Mouse (Mus musculus): ENCODE results near the gene Ccdc142. TPM values are rescaled to one million over a fixed set of nuclear protein-coding genes. Genes with fewer than 3 reads are reported as not detected.

Gene Ccdc142
- polyA plus RNA-seq, 1 experiment from 2014 or later = 2.4 TPM

- no peak for ATAC-seq (ENCODE audit: low FRiP score, low TSS enrichment)
- H3K9me3 ChIP-seq (ENCODE audit: control insufficient read depth, low read length) = no peaks in the 10 kb centered on the region
- 0 out of 2 replicates have a peak overlapping the region, but pooled peaks have one; percentile 18 for H3K9ac ChIP-seq (ENCODE audit: low read depth, low read length)
- WGBS = 5% methylated on average over 8 of the region's 8 CpGs
- no peak overlapping the region for H3K27ac ChIP-seq (ENCODE audit: low read depth, low read length)
- peak overlapping the region; percentile 43; the same call in 1 of the 2 replicates for H3K4me2 ChIP-seq (replicated peaks; ENCODE audit: low read depth, low read length)
- peaks cover 14% of the 10 kb centered on the region for H3K4me1 ChIP-seq (ENCODE audit: control insufficient read depth, insufficient read depth, low read length)
- H3K36me3 ChIP-seq (ENCODE audit: control insufficient read depth, insufficient read depth, low read length) = no peaks in the 10 kb centered on the region
- H3K27me3 ChIP-seq (ENCODE audit: control insufficient read depth, insufficient read depth, low read length) = peaks cover 95% of the 10 kb centered on the region
- peak overlapping the region; percentile 33; the same call in 1 of the 2 replicates for H3K4me3 ChIP-seq (ENCODE audit: low read length)
These were observed 33.2 kb upstream of the Ccdc142 start for GRCm38 (mm10) chr6:83068221-83068620.

- H3K9ac ChIP-seq (ENCODE audit: low read depth, low read length) = peak overlapping the region; percentile 18; the same call in 1 of the 2 replicates
- WGBS = under 1% methylated on average over 78 of the region's 81 CpGs
- H3K4me2 ChIP-seq (replicated peaks; ENCODE audit: low read depth, low read length) = peak overlapping the region; percentile 43
- peaks cover 14% of the 10 kb centered on the region for H3K4me1 ChIP-seq (ENCODE audit: control insufficient read depth, insufficient read depth, low read length)
- H3K36me3 ChIP-seq (ENCODE audit: control insufficient read depth, insufficient read depth, low read length) = no peaks in the 10 kb centered on the region
- no peak overlapping the region for H3K27ac ChIP-seq (ENCODE audit: low read depth, low read length)
- H3K27me3 ChIP-seq (ENCODE audit: control insufficient read depth, insufficient read depth, low read length) = peaks cover 93% of the 10 kb centered on the region
- H3K9me3 ChIP-seq (ENCODE audit: control insufficient read depth, low read length) = no peaks in the 10 kb centered on the region
- peak overlapping the region; percentile 33 for H3K4me3 ChIP-seq (ENCODE audit: low read length)
- no peak for ATAC-seq (ENCODE audit: low FRiP score, low TSS enrichment)
These were observed 32.5 kb upstream of the Ccdc142 start for GRCm38 (mm10) chr6:83068706-83069487.

- under 1% methylated on average over 67 of the region's 69 CpGs for WGBS
- Histone ChIP-seq H3K9me3 (ENCODE audit: control insufficient read depth, low read length) (no peaks in the 10 kb centered on the region), H3K36me3 (ENCODE audit: control insufficient read depth, insufficient read depth, low read length) (no peaks in the 10 kb centered on the region), H3K4me1 (ENCODE audit: control insufficient read depth, insufficient read depth, low read length) (peaks cover 14% of the 10 kb centered on the region), H3K27ac (ENCODE audit: low read depth, low read length) (no peak overlapping the region), H3K4me2 (replicated peaks; ENCODE audit: low read depth, low read length) (peak overlapping the region; percentile 24), H3K27me3 (ENCODE audit: control insufficient read depth, insufficient read depth, low read length) (peaks cover 94% of the 10 kb centered on the region), H3K9ac (ENCODE audit: low read depth, low read length) (0 out of 2 replicates have a peak overlapping the region, but pooled peaks have one; percentile 8), H3K4me3 (ENCODE audit: low read length) (peak overlapping the region; percentile 33)
- peak; percentile 8; the same call in 1 of the 2 replicates for ATAC-seq (ENCODE audit: low FRiP score, low TSS enrichment)
These were observed 31.7 kb upstream of the Ccdc142 start for GRCm38 (mm10) chr6:83069488-83070246.

DNA sequence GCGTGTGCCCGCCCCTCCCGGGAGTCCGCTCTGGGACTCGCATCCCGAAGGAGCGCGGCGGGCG is 31.3 kb upstream of the Ccdc142 start, which contains the start of gene Tlx2:
Gene Tlx2, minus strand, starts transcription at position 47 of the 64 bp plus-strand sequence.
- Histone ChIP-seq H3K4me3 (ENCODE audit: low read length) (peak within 1 kb of the TSS; percentile 33), H3K4me1 (ENCODE audit: control insufficient read depth, insufficient read depth, low read length) (peaks cover 14% of the 10 kb centered on the region), H3K9ac (ENCODE audit: low read depth, low read length) (0 out of 2 replicates have a peak within 1 kb of the TSS, but pooled peaks have one; percentile 18), H3K36me3 (ENCODE audit: control insufficient read depth, insufficient read depth, low read length) (no peaks in the 10 kb centered on the region), H3K27ac (ENCODE audit: low read depth, low read length) (no peak within 1 kb of the TSS), H3K4me2 (replicated peaks; ENCODE audit: low read depth, low read length) (peak within 1 kb of the TSS; percentile 43), H3K9me3 (ENCODE audit: control insufficient read depth, low read length) (no peaks in the 10 kb centered on the region), H3K27me3 (ENCODE audit: control insufficient read depth, insufficient read depth, low read length) (peaks cover 93% of the 10 kb centered on the region)
- ATAC-seq (ENCODE audit: low FRiP score, low TSS enrichment) = no peak
- WGBS = 1% methylated on average over 10 of the region's 10 CpGs

DNA sequence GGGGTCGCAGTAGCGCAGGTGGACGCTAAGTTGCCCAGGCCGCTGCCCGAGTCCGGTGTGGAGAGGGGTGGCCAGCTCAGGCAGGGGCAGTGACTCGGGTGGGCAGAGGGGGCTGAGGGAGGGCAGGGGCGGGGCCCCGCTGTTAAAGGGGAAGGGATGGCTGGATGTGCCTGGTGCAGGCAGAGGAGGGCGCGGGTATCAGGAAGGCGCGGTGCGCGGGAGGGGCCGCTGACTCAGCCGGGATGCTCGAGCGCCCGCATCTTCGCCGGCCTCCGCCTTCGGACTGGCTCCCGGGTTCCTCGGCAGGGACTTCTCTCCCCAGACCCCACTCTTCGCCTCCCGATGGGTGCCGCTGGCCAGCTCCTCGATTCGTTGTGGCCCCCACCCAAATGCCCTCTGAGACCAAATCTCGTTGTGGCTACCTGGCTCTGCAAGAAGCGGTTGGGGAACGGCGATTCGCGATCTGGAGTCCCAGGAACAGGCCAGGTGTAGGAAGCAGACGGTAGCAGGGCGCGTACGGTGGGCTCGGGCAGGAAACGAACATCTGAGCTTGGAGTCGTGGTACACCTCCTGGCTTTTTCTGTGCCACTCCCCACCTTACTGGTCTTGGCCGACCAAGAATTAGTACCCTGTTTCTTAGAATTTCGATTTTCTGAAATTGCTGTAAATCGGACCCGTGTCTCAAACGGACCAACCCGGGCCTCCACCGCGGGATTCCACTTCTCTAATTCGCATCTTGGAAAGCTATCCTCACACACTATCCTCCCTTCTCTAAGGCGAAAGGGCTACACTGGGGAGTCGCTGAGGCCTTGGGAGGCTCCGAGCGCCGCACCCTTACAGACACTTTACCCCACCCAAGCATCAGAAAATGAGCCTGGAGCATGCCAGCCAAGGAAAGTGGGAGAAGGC is 30.8 kb upstream of the Ccdc142 start:
- no peaks in the 10 kb centered on the region for H3K9me3 ChIP-seq (ENCODE audit: control insufficient read depth, low read length)
- H3K9ac ChIP-seq (ENCODE audit: low read depth, low read length) = 0 out of 2 replicates have a peak overlapping the region, but pooled peaks have one; percentile 8
- H3K4me1 ChIP-seq (ENCODE audit: control insufficient read depth, insufficient read depth, low read length) = peaks cover 14% of the 10 kb centered on the region
- peak overlapping the region; percentile 24 for H3K4me2 ChIP-seq (replicated peaks; ENCODE audit: low read depth, low read length)
- H3K27ac ChIP-seq (ENCODE audit: low read depth, low read length) = no peak overlapping the region
- H3K4me3 ChIP-seq (ENCODE audit: low read length) = peak overlapping the region; percentile 33
- H3K36me3 ChIP-seq (ENCODE audit: control insufficient read depth, insufficient read depth, low read length) = no peaks in the 10 kb centered on the region
- peak; percentile 36; the same call in 1 of the 2 replicates for ATAC-seq (ENCODE audit: low FRiP score, low TSS enrichment)
- WGBS = under 1% methylated on average over 55 of the region's 58 CpGs
- peaks cover 89% of the 10 kb centered on the region for H3K27me3 ChIP-seq (ENCODE audit: control insufficient read depth, insufficient read depth, low read length)

DNA sequence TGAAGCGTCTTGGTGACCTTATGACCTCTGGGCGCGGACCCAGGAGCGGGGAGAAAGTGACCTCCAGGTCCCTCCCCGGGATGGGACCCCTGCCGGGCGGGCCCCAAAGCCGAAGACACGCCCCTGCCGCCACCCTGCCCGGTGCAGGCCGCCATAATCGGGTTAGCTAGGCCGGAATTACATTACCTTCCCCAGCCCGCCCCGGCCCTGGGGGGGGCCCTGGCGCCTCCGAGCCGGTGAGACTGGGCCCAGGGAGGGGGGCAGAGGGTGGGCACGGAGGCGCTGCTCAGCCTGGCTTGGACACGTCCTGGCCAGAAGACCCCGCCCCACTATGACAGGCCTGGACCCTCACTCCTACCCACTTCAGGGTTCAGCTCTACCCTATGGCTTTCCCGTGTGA is 30.2 kb upstream of the Ccdc142 start:
- WGBS = under 1% methylated on average over 23 of the region's 24 CpGs
- H3K9ac ChIP-seq (ENCODE audit: low read depth, low read length) = no peak overlapping the region
- peak overlapping the region; percentile 33 for H3K4me3 ChIP-seq (ENCODE audit: low read length)
- ATAC-seq (ENCODE audit: low FRiP score, low TSS enrichment) = peak; percentile 40; the same call in 1 of the 2 replicates
- H3K27me3 ChIP-seq (ENCODE audit: control insufficient read depth, insufficient read depth, low read length) = peaks cover 88% of the 10 kb centered on the region
- peaks cover 14% of the 10 kb centered on the region for H3K4me1 ChIP-seq (ENCODE audit: control insufficient read depth, insufficient read depth, low read length)
- H3K36me3 ChIP-seq (ENCODE audit: control insufficient read depth, insufficient read depth, low read length) = no peaks in the 10 kb centered on the region
- H3K4me2 ChIP-seq (replicated peaks; ENCODE audit: low read depth, low read length) = no peak overlapping the region
- H3K9me3 ChIP-seq (ENCODE audit: control insufficient read depth, low read length) = no peaks in the 10 kb centered on the region
- no peak overlapping the region for H3K27ac ChIP-seq (ENCODE audit: low read depth, low read length)

DNA sequence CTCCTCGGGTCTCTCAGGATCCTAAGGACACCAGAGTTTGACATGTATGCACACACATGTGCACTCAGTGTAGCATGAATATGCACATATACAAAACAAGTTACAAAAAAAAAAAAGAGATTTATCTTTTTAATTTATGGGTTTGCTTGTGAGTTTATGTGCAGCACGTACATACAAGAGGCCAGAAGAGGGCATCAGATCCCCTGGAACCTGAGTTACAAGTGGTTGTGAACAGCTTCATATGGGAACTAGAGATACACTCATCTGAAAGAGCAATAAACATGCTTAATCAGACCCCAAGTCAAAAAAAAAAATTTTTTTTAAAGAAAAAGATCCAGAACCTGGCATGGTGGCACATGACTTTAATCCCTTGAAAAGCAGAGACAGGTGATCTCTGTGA is 26.4 kb upstream of the Ccdc142 start:
- Histone ChIP-seq H3K9me3 (ENCODE audit: control insufficient read depth, low read length) (no peaks in the 10 kb centered on the region), H3K36me3 (ENCODE audit: control insufficient read depth, insufficient read depth, low read length) (peaks cover 3% of the 10 kb centered on the region; the same call in 1 of the 2 replicates), H3K4me3 (ENCODE audit: low read length) (no peak overlapping the region), H3K27me3 (ENCODE audit: control insufficient read depth, insufficient read depth, low read length) (peaks cover 52% of the 10 kb centered on the region), H3K4me2 (replicated peaks; ENCODE audit: low read depth, low read length) (no peak overlapping the region), H3K9ac (ENCODE audit: low read depth, low read length) (no peak overlapping the region), H3K27ac (ENCODE audit: low read depth, low read length) (no peak overlapping the region), H3K4me1 (ENCODE audit: control insufficient read depth, insufficient read depth, low read length) (peaks cover 19% of the 10 kb centered on the region)
- no peak for ATAC-seq (ENCODE audit: low FRiP score, low TSS enrichment)
- WGBS = 35% methylated on average over 2 of the region's 2 CpGs

DNA sequence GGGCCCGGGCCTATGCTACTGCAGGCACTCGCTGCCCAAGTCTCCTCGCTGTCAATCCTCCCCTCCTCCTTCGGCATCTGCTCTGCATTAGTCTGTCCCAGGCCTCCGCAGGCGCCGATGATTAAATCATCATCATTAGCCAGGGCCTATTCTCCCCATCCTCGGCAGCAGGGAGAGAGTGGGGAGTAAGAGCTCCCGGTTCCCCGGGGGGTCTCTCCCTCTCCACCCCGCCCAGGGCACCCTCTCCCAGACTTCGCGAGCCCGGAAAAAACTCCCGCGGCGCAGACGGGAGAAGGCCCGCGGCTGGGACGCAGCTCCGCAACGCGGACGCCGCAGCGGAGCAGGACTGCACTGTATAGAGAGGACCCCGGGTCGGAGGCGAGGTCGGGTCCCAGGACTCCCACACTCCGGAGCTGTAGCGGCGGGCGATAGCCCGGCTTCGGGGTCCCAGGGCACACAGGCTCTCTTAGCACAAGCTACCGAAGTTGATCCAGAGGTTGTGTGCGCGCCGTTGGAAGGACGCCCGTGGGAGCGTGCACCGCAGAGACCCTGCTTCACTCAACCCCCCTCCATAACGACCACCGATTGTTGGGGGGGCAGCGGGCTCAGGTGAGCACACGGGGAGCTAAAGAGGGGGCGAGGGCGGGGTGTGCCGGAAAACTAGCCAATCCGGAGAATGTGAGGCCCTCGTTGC is 23.6 kb upstream of the Ccdc142 start, which contains the start of gene Pcgf1:
Gene Pcgf1, plus strand, starts transcription at position 240 of the 694 bp plus-strand sequence.
- H3K4me2 ChIP-seq (replicated peaks; ENCODE audit: low read depth, low read length) = peak within 1 kb of the TSS; percentile 97
- ATAC-seq (ENCODE audit: low FRiP score, low TSS enrichment) = peak; percentile 75
- H3K27ac ChIP-seq (ENCODE audit: low read depth, low read length) = peak within 1 kb of the TSS; percentile 85
- H3K27me3 ChIP-seq (ENCODE audit: control insufficient read depth, insufficient read depth, low read length) = peaks cover 26% of the 10 kb centered on the region
- peaks cover 11% of the 10 kb centered on the region for H3K4me1 ChIP-seq (ENCODE audit: control insufficient read depth, insufficient read depth, low read length)
- H3K36me3 ChIP-seq (ENCODE audit: control insufficient read depth, insufficient read depth, low read length) = peaks cover 16% of the 10 kb centered on the region
- H3K9ac ChIP-seq (ENCODE audit: low read depth, low read length) = peak within 1 kb of the TSS; percentile 87
- WGBS = under 1% methylated on average over 53 of the region's 54 CpGs
- no peaks in the 10 kb centered on the region for H3K9me3 ChIP-seq (ENCODE audit: control insufficient read depth, low read length)
- peak within 1 kb of the TSS; percentile 75 for H3K4me3 ChIP-seq (ENCODE audit: low read length)

Measured in kidney, embryonic 14.5 days (tissue).